Mouse (Mus musculus) adipocyte (in vitro differentiated cells): ENCODE results near the gene Med12.
A peak's percentile ranks its signal among the peaks of the same experiment; 100 is the strongest.

ENCODE experiments used
- DNase-seq: peaks from one replicate; pipeline ENCODE4 v3.0.0-alpha.2; 2016; ENCODE audit warnings: low spot score

Med12 gene

DNA sequence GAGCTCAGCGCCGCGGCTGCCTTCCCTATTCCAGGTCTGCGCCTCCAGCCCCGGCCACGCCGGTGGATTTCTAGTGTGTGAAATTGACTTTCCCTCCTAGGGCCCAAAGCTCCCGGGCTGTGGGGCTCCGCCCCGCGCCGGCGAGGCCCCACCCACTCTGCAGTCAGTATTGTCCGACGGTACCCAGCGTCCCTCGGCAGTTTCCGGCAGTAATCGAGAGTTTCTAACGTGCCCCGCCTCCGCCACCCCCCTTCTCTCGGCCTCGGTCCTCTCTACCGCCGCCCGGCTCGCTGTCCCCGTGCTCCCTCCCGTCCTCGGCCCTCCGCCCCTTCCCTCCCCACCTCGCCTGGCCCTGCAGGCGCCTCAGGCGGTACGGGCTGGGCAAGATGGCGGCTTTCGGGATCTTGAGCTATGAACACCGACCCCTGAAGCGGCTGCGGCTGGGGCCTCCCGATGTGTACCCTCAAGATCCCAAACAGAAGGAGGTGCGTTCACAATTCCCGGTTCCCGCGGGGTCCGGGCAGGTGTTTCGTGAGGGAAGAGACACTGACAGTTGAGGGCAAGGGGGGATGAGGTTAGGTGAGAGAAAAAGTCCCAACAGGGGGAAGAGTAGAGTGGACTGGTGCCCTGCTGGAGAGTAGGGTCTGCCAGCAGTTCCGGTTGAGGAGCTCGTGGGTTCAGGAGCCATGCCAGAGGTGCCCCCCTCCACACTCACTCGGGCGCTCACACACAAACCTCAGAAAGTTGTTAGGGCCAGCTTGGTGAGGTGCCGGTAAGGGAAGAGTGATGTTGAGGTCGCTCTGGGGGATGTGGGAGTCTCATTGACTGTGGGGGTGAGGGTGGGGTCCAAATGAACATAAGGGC is at the start of gene Med12:
TSS of gene Med12 (plus strand) at position 156 of the 864 bp plus-strand sequence.
- peak; percentile 88 for DNase-seq

DNA sequence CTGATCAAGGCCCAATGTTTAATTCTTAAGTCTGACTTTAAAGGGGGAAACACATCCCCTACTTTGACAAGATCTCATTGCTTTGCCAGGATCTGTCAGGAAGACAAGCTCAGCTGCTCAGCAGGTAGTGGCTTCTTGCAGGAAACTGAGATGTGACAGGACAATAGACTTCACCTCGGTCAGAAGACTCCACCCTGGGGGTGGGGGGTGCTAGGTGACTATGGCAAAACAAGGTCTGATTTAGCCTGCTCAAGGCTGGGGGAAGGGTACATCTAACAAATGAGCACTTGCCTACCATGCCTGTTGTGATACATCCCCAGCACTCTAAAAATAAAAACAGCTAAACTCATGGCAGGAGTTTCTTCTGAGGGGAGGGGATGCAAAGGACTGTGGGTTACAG is 28.8 kb upstream of the Med12 start:
- no peak for DNase-seq

DNA sequence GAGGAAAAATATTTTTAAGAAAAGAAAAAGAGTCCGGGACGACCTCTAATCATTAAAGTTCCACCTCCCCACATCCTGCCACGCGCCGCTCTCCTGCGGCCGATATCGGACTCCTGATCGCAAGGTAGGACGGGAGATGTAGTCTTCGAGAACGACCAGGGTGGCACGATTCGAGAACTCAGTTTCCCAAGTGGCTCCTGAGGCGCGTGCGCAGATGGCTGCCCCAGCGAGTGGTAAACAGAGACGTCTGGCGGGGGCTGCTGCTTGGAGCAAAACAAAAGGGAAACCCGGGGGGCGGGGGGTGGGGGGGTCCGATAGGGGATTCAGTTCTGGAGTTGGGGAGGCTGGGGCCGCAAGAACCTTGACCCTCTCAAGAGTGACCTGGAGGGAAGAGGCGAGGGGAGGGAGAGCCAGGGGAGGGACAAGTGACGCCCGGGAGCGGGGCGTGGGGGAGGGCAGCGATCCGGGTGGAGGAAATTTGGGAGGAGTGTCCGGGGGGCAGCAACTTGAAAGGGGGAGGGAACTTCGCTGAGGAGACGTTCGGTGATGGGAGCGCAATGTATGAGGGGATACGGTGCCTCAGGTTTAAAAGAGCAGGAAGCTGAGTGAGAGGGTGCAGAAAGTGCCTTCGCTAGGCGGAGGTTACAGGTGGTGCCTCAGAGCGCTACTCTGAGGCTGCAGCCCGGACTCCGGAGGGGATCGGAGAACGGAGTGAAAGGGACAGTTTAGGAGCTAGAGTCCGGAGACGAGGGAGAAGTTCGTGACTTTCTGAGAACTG is 19.7 kb upstream of the Med12 start, which contains the start of gene Foxo4:
TSS of gene Foxo4 (plus strand) at position 577 of the 778 bp plus-strand sequence.
- DNase-seq, result peak; percentile 89

DNA sequence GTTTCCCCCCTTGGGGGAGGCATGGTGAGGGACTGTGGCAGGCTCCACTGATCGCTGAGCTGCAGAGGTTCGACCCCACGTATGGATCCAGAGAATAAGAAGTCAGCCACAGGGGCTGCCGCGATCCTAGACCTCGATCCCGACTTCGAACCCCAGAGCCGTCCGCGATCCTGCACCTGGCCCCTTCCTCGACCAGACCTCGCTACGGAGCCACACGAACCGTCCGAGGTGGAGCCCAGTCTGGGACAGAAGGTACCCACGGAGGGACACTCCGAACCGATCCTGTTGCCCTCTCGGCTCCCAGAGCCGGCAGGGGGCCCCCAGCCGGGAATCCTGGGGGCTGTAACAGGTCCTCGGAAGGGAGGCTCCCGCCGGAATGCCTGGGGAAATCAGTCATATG is 19.1 kb upstream of the Med12 start:
- no peak for DNase-seq

DNA sequence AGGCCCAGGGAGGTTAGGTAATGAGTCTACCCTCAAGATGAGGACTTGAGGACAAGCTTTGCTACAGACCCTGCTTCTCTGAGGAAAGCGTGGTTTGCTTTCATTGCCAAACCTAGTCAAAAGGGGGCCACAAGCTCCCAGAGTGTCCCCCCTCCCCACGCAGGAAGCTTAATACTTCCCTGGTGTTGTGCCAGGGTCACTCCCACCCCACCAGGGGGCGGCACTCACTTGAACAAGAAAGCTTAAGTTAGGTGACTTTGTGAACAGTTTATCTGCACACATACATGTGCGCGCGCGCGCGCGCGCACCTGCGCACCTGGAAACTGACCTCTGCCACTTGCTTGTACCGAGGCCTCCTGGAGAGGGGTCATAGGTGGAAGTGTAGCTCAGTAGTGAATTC is 17.2 kb upstream of the Med12 start:
- no peak for DNase-seq

DNA sequence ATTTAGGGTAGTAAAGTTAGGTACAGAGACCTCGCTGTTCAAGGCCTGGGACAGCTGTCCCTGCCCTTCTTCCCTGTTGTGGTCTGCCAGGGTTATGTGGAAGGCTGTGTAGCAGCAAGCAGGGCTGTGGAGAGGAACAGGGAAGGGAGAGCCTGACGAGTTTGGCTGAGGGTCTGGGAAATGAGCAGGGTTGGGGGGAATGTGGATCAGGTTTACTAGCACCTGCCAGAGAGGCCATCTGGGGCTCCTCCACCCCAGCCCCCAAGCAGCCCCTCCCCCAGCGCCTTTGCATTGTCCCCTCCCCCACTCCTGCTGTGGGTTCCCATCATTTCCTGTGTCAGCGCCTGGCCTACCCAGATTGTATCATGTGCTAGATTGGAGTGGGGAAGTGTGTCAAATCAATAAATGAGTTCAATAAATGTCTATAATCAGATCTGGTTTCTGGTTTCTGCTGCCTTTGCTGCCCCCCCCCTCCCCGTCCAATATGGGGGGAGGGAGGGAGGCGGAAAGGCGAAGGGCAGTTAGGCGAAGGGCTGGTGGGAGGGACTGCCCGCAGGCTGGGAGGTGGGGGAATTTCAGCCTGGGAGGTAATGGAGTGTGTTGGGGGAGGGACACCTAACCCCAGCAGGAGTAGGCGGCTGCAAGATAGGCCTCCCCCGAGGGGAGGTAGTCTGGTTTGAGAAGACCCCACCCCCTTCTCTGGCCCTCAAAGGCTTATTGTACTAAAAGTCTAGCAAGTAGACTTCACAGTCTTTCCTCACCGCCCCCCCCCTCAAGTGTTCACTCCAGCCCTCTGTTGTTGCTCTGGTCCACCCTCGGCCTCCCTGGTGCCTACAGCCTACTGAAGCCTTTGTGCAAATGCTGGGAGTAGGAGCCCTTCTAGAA is 13.1 kb upstream of the Med12 start:
- DNase-seq, result no peak

DNA sequence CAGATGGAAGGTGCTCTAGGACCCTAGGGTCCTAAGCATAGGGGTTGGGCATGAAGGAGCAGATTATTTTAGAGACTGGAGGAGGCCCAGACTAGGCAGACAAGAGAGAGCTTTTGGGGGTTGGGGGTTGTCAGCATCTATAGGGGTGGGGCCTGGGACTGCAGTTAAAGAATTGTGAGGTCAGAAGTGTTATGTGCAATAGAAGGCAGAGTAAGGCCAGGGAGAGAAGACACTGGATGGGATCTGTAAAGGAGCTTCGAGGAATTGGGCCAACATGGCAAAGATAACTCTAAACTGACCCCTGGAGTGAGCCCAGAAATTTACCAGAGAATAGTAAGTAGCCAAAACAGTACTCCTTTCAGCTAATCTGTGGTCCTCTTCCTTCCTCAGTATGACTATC is 9.9 kb upstream of the Med12 start, which contains the start of gene Gm614:
TSS of gene Gm614 (minus strand) at position 101 of the 400 bp plus-strand sequence.
- no peak for DNase-seq

DNA sequence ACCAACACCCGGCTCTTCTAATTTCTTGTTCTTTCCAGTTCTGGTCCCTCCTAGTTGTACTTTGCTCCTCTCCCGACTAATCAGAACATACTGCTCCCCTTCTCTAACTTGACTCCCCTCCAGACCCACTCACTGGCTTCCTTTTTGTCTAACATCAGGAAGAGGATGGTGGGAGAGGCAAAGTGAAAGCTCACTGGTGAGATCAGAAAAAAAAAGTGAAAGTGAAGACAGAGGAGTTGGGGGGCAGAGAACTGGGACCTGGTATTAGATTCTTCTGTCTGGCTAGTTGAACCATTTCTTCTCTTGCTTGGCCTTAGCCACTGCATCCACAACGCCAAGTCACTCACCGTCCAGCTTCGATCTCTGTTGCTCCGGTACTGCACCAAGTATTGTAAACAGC is 7.2 kb upstream of the Med12 start:
- DNase-seq, result no peak

DNA sequence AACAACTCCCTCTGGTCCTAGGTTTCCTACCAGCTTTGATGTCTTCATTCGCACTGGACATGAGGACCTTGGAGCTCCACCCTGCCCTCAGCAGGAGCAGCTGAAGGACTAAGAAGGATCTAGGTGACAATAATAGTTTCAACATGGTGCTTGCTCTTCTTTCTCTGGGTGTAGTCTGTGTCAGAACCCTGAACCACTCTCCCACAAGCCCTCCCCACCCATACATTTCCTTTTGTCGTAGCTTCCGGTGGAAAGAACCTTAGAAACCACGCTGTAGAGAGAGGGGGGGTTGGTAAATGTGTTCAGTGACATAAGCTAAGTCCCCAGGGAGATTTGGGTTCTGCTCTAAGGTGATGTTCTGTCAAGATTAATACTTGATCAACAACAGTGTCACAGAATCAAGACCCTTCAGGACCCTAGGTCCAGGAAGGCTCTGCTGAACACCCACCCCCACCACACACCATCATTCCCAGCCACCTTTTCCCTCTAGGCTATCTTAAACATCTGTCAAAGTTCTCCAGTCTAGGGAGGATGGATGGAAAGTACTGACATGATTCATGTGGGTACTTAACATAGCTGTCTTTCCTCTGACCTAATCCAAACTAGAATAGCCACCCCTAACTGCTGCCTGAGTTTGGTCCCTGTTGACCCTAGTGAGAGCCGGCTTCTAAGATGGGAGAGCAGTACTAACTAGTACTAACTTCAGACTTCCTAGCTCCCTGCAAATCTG is 5.6 kb upstream of the Med12 start, which contains the start of gene Il2rg:
TSS of gene Il2rg (minus strand) at position 231 of the 730 bp plus-strand sequence.
- DNase-seq, result no peak

DNA sequence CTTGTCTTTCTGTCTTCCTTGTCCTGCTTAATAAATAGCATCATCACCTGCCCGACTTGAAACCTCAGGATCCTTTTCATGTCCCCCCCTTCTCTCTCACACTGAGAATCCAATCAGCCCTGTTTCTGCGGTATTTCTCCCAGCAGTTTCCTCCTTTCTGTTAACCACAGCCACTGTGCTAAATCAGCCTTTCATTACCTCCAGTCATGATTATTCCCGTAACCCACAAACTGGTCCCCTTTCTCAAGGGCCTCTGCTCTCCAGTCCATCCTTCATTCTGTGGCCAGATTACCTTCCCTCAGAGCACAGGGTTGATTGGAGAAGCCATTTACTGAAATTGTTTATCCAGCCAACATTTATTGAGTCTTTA is 5.1 kb upstream of the Med12 start, which contains the start of gene Gm20489:
TSS of gene Gm20489 (minus strand) at position 269 of the 370 bp plus-strand sequence.
- no peak for DNase-seq

DNA sequence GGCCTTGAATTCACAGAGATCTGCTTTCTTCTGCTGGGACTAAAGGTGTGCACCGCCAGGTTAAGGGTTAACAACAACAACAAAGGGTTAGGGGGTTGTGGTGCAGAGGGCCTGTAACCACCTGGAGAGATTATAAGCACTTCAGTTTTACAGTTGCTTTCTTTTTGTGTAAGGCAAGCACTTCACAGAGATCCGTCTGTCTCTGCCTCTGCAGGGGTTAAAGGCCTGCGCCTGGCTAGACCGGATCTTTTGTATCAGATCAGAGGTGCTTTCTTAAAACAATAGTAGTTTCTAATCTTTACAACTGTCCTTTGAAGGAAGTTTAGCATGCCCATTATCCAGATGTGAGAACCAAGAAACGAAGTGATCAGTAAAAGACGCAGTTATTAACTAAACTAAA is 420 bp upstream of the Med12 start:
- no peak for DNase-seq

DNA sequence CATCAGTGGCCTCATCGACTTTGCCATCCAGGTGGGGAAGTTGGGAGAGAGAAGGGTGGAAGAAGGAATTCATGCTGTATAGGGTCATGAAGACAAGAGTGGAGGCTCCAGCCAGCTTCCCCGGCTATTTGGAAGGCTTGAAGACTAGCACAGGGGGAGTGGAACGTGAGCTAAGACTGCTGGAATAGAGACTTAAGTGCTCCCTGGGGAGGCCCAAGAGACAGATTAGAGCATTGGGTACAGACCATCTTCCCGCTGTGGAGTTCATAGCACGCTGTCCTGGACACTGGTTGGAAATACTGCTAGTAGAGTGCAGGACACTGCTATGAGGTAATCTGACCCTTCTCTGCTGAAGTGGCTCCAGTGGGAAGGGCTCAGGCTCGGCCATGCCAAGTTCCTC is 9.0 kb downstream of the Med12 start:
- DNase-seq, result no peak

DNA sequence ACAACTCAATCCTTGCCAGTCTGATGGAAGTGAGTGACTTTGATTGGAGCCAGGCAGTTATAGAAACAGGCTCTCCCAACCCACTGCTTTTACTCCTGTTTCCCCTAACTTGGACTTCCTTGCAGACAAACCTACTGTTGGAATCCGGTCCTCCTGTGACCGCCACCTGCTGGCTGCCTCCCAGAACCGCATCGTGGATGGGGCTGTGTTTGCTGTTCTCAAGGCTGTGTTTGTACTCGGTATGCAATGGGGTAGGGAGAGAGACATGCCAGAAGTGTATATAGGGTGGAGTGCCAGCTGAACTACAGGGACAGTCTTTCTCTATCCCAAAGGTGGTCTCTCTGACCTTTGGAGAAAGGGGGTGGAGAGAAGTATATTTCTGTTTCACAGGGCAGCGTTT is 11.7 kb downstream of the Med12 start:
- DNase-seq, result peak; percentile 47

DNA sequence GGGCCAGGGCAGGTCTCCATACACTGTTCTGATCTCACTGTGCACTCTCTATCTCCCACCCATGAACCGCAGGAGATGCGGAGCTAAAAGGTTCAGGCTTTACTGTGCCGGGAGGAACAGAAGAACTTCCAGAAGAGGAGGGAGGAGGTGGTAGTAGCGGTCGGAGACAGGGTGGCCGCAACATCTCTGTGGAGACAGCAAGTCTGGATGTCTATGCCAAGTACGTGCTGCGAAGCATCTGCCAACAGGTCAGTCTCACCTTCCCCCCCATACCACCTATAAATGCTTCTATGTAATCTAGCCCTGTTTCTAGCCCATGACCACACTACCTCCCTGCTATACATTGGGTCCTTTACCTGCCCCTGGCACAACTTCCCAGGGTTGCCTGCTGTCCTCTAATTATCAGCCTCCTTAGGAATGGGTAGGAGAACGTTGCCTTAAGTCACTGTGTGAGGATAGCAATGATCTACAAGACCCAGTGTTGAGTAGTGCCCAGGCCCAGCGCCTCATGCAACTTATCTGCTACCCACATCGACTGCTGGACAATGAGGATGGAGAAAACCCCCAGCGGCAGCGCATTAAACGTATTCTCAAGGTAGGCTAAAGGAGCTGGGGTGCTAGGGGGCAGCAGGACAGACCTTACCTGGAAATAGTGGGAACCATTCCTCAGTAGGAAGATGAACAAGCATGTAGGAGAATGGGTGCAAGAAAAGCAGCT is 12.3 kb downstream of the Med12 start:
- DNase-seq, result no peak

DNA sequence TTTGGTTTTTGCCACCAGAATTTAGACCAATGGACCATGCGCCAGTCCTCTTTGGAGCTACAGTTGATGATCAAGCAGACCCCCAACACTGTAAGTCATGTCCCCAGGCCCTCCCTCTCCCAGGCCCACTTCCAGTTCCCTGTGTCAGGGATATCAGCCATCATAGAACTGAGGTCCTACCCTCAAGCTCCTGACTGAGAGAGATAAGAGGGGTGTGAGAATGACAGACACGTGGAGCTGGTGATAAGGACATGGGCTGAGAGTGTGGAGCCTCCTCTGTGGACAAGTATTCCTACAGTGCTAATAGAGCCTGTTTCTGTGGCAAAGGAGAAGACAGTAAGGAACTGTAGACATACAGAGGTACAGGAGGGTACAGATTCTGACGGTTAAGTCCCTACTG is 13.7 kb downstream of the Med12 start:
- no peak for DNase-seq

DNA sequence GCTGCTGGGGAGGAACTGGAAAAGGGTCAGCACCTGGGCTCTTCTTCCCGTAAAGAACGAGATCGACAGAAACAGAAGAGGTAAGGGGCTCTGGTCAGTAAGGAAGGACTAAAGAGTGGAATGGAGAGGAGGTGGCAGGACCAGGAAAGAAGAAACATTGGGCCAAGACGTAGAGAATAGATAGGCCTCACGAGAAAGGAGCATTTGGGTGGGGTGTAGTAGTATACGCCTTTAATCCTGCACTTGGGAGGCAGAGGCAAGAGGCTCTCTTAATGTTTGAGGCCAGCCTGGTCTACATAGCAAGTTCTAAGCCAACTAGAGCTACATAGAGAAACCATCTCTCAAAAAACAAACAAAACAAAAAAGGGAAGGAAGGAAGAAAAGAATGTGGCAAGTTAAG is 14.6 kb downstream of the Med12 start:
- no peak for DNase-seq

DNA sequence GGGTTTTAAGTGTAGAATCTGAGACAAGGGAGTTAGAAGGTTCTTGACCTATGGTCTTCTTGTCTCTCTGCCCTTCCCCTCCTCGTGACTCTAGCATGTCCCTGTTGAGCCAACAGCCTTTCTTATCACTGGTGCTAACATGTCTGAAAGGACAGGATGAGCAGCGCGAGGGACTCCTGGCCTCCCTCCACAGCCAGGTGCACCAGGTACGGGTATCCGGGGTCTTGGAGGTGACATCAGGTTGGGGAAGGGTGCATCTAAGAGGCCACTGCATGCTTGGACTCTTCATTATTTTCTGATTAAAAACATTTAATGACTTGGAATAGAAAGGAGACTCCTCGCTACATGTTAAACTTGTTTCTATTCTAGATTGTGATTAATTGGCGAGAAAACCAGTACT is 15.2 kb downstream of the Med12 start:
- no peak for DNase-seq

DNA sequence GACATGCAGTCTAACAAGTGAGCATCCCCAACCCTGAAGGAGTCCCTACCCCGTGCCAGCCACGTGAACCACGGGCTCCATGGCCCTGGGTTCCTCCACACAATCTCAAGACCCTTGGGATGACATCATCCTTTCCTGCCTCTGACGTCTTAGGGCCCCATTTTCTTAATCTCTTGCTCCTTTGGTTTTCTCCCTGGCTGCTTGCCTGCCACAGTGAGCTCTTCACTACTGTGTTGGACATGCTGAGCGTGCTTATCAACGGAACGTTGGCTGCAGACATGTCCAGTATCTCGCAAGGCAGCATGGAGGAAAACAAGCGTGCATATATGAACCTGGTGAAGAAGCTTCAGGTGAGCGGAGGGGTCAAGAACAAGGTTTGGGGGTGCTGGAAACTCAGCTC is 16.3 kb downstream of the Med12 start:
- no peak for DNase-seq

DNA sequence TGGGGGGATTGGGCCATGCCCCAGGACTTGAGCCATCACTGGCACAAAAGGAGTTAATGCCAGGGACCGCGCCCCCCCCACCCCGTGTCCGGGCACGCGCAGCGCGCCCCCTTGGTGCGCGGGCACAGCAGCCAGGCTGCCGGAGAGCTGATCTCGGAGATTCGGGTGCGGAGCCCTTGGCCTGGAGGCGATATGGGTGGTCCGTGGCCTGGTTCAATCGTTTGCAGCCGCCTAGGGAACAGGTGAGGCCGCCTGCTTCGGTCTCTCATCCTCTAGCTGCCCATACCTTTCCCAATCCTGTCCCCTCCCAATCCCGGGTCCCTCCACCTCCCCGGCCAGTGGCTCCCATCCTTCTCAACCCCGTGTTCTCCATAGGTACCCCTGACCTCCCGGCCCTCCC is 25.2 kb downstream of the Med12 start, which contains the start of gene Nlgn3:
TSS of gene Nlgn3 (plus strand) at position 114 of the 400 bp plus-strand sequence.
- DNase-seq, result no peak
